Mouse (Mus musculus): ENCODE measurements around the gene Igfbp1. TPM values are rescaled to one million over a fixed set of nuclear protein-coding genes. Genes with fewer than 3 reads are reported as not detected.

Gene Igfbp1
- total and polyA plus RNA-seq, 2 experiments from 2014 or later, result not detected

GRCm38 (mm10) chr11:7200393-7200783 lies 2.8 kb downstream of the Igfbp1 start:
- Histone ChIP-seq H3K9me3 (ENCODE audit: low read length) (no peaks in the 10 kb centered on the region), H3K27ac (ENCODE audit: low read depth, low read length) (no peak overlapping the region), H3K27me3 (ENCODE audit: insufficient read depth, low read length) (no peaks in the 10 kb centered on the region), H3K9ac (no peak overlapping the region), H3K4me2 (ENCODE audit: low read depth) (no peak overlapping the region), H3K4me1 (ENCODE audit: insufficient read depth) (no peaks in the 10 kb centered on the region), H3K4me3 (ENCODE audit: low read depth, low read length) (no peak overlapping the region), H3K36me3 (ENCODE audit: insufficient read depth) (no peaks in the 10 kb centered on the region)
- 83% methylated on average over 9 of the region's 9 CpGs for WGBS
- DNase-seq (no peak), ATAC-seq (no peak)
- TF ChIP-seq CTCF (IDR thresholded peaks at IDR 0.05; ENCODE audit: low read depth), result no peak

- Histone ChIP-seq H3K9me3 (ENCODE audit: low read length) (no peaks in the 10 kb centered on the region), H3K4me2 (ENCODE audit: low read depth) (no peak overlapping the region), H3K9ac (no peak overlapping the region), H3K4me1 (ENCODE audit: insufficient read depth) (no peaks in the 10 kb centered on the region), H3K27ac (ENCODE audit: low read depth, low read length) (no peak overlapping the region), H3K27me3 (ENCODE audit: insufficient read depth, low read length) (no peaks in the 10 kb centered on the region), H3K36me3 (ENCODE audit: insufficient read depth) (peaks cover 7% of the 10 kb centered on the region; the same call in 1 of the 2 replicates), H3K4me3 (ENCODE audit: low read depth, low read length) (no peak overlapping the region)
- 85% methylated on average over 7 of the region's 7 CpGs for WGBS
- DNase-seq (no peak), ATAC-seq (no peak)
- no peak for TF ChIP-seq CTCF (IDR thresholded peaks at IDR 0.05; ENCODE audit: low read depth)
These were observed 4.6 kb downstream of the Igfbp1 start for GRCm38 (mm10) chr11:7202206-7202605.

- 91% methylated on average over 9 of the region's 9 CpGs for WGBS
- TF ChIP-seq CTCF (IDR thresholded peaks at IDR 0.05; ENCODE audit: low read depth), result no peak
- no peak for ATAC-seq
These were observed 6.3 kb downstream of the Igfbp1 start for GRCm38 (mm10) chr11:7203846-7204245.

GRCm38 (mm10) chr11:7210343-7210742 lies 12.8 kb downstream of the Igfbp1 start:
- no peak for ATAC-seq
- Histone ChIP-seq H3K36me3 (ENCODE audit: insufficient read depth) (peaks cover 23% of the 10 kb centered on the region), H3K4me3 (ENCODE audit: low read depth, low read length) (no peak overlapping the region), H3K27me3 (ENCODE audit: insufficient read depth, low read length) (peaks cover 8% of the 10 kb centered on the region), H3K9me3 (ENCODE audit: low read length) (no peaks in the 10 kb centered on the region), H3K4me2 (ENCODE audit: low read depth) (peak overlapping the region; percentile 23; the same call in 1 of the 2 replicates), H3K27ac (ENCODE audit: low read depth, low read length) (no peak overlapping the region), H3K9ac (no peak overlapping the region), H3K4me1 (ENCODE audit: insufficient read depth) (peaks cover 9% of the 10 kb centered on the region; the same call in 1 of the 2 replicates)
- TF ChIP-seq CTCF (IDR thresholded peaks at IDR 0.05; ENCODE audit: low read depth), result peak; percentile 92
- peak; percentile 87 for DNase-seq
- WGBS, result 24% methylated on average over 6 of the region's 6 CpGs

More at GRCm38 (mm10) chr11:7203846-7204245, 6.3 kb downstream of the Igfbp1 start:
- no peak overlapping the region for H3K4me2 ChIP-seq (ENCODE audit: low read depth)
- no peak overlapping the region for H3K4me3 ChIP-seq (ENCODE audit: low read depth, low read length)
- peaks cover 16% of the 10 kb centered on the region for H3K36me3 ChIP-seq (ENCODE audit: insufficient read depth)
- no peaks in the 10 kb centered on the region for H3K4me1 ChIP-seq (ENCODE audit: insufficient read depth)
- H3K27ac ChIP-seq (ENCODE audit: low read depth, low read length), result no peak overlapping the region
- no peaks in the 10 kb centered on the region for H3K27me3 ChIP-seq (ENCODE audit: insufficient read depth, low read length)
- H3K9me3 ChIP-seq (ENCODE audit: low read length), result no peaks in the 10 kb centered on the region
- no peak overlapping the region for H3K9ac ChIP-seq
- DNase-seq, result no peak

- 20% methylated on average over 9 of the region's 9 CpGs for WGBS
- no peak for TF ChIP-seq CTCF (IDR thresholded peaks at IDR 0.05; ENCODE audit: low read depth)
- peaks cover 8% of the 10 kb centered on the region for H3K27me3 ChIP-seq (ENCODE audit: insufficient read depth, low read length)
- ATAC-seq, result no peak
- H3K27ac ChIP-seq (ENCODE audit: low read depth, low read length), result no peak overlapping the region
- no peaks in the 10 kb centered on the region for H3K9me3 ChIP-seq (ENCODE audit: low read length)
- DNase-seq, result peak; percentile 39
- H3K4me3 ChIP-seq (ENCODE audit: low read depth, low read length), result peak overlapping the region; percentile 16
- H3K4me2 ChIP-seq (ENCODE audit: low read depth), result peak overlapping the region; percentile 23
- H3K4me1 ChIP-seq (ENCODE audit: insufficient read depth), result peaks cover 9% of the 10 kb centered on the region; the same call in 1 of the 2 replicates
- H3K36me3 ChIP-seq (ENCODE audit: insufficient read depth), result peaks cover 23% of the 10 kb centered on the region
- H3K9ac ChIP-seq, result no peak overlapping the region
These were observed 13.6 kb downstream of the Igfbp1 start for GRCm38 (mm10) chr11:7211211-7211610.

GRCm38 (mm10) chr11:7212126-7212798 lies 14.7 kb downstream of the Igfbp1 start:
- DNase-seq (no peak), ATAC-seq (no peak)
- H3K36me3 ChIP-seq (ENCODE audit: insufficient read depth), result peaks cover 16% of the 10 kb centered on the region; the same call in 1 of the 2 replicates
- no peak overlapping the region for H3K27ac ChIP-seq (ENCODE audit: low read depth, low read length)
- H3K9ac ChIP-seq, result peak overlapping the region; percentile 85; the same call in 1 of the 2 replicates
- no peak for TF ChIP-seq CTCF (IDR thresholded peaks at IDR 0.05; ENCODE audit: low read depth)
- H3K9me3 ChIP-seq (ENCODE audit: low read length), result no peaks in the 10 kb centered on the region
- peak overlapping the region; percentile 72 for H3K4me3 ChIP-seq (ENCODE audit: low read depth, low read length)
- peaks cover 8% of the 10 kb centered on the region for H3K27me3 ChIP-seq (ENCODE audit: insufficient read depth, low read length)
- 14% methylated on average over 17 of the region's 17 CpGs for WGBS
- peak overlapping the region; percentile 95 for H3K4me2 ChIP-seq (ENCODE audit: low read depth)
- H3K4me1 ChIP-seq (ENCODE audit: insufficient read depth), result peaks cover 9% of the 10 kb centered on the region; the same call in 1 of the 2 replicates

- Histone ChIP-seq H3K9me3 (ENCODE audit: low read length) (no peaks in the 10 kb centered on the region), H3K27me3 (ENCODE audit: insufficient read depth, low read length) (peaks cover 8% of the 10 kb centered on the region), H3K4me3 (ENCODE audit: low read depth, low read length) (peak overlapping the region; percentile 72), H3K9ac (peak overlapping the region; percentile 85), H3K4me2 (ENCODE audit: low read depth) (peak overlapping the region; percentile 95), H3K27ac (ENCODE audit: low read depth, low read length) (peak overlapping the region; percentile 90), H3K4me1 (ENCODE audit: insufficient read depth) (peaks cover 9% of the 10 kb centered on the region; the same call in 1 of the 2 replicates), H3K36me3 (ENCODE audit: insufficient read depth) (peaks cover 13% of the 10 kb centered on the region; the same call in 1 of the 2 replicates)
- DNase-seq, result no peak
- peak; percentile 18; the same call in 1 of the 2 replicates for TF ChIP-seq CTCF (IDR thresholded peaks at IDR 0.05; ENCODE audit: low read depth)
- WGBS, result 3% methylated on average over 19 of the region's 19 CpGs
- no peak for ATAC-seq
These were observed 15.5 kb downstream of the Igfbp1 start for GRCm38 (mm10) chr11:7213161-7213500.

Measured in forebrain, postnatal 0 days (tissue).